Mouse (Mus musculus) liver, adult 10 weeks (tissue): Measurements from ENCODE around the gene 4921539E11Rik. TPM values are rescaled to one million over a fixed set of nuclear protein-coding genes. Genes with fewer than 3 reads are reported as not detected.

ENCODE experiments used
- polyA plus RNA-seq: library from polyadenylated mRNA; stranded (reverse); fragments of 350-450 nt; fragmentation: Illumina TruSeq; extraction: RNeasy Lipid Tissue Mini Kit (QIAGEN cat#74804); gene quantifications from one replicate; pipeline ENCODE4 v1.2.3, GENCODE M21; 2014; ENCODE audit warnings: low read depth, low replicate concordance

4921539E11Rik gene
- polyA plus RNA-seq = not detected

GRCm38 (mm10) chr4:103290763-103291162 lies at the start of gene 4921539E11Rik:
Gene 4921539E11Rik (minus strand): TSS chr4:103290863.

GRCm38 (mm10) chr4:103313587-103314525 lies 23.2 kb upstream of the 4921539E11Rik start, which contains the start of gene Oma1:
Gene Oma1 (plus strand): TSS chr4:103313812.

GRCm38 (mm10) chr4:103214925-103215820 lies 75.5 kb downstream of the 4921539E11Rik start, which contains the start of gene Slc35d1:
Gene Slc35d1 (minus strand): TSS chr4:103215164.

Other genes starting within 250 kb of the 4921539E11Rik start
- 42.0 TPM for gene Mier1, start 176.5 kb downstream of the 4921539E11Rik start, polyA plus RNA-seq
- gene Wdr78, start 176.3 kb downstream of the 4921539E11Rik start, polyA plus RNA-seq = 0.85 TPM
- gene Slc35d1, start 75.7 kb downstream of the 4921539E11Rik start, polyA plus RNA-seq = 55.3 TPM
- gene Oma1, start 22.9 kb upstream of the 4921539E11Rik start, polyA plus RNA-seq = 12.7 TPM